Mouse (Mus musculus): ENCODE results near the gene C2cd3. TPM values are rescaled to one million over a fixed set of nuclear protein-coding genes. Genes with fewer than 3 reads are reported as not detected.

C2cd3 gene
- polyA plus RNA-seq, 1 experiment from 2014 or later = 20.5 TPM

- no peak for ATAC-seq (ENCODE audit: low FRiP score)
- no peaks in the 10 kb centered on the region for H3K36me3 ChIP-seq (replicated peaks; ENCODE audit: control insufficient read depth, insufficient read depth)
- no peak overlapping the region for H3K9ac ChIP-seq
- no peaks in the 10 kb centered on the region for H3K9me3 ChIP-seq (ENCODE audit: control insufficient read depth, low read length)
- 99% methylated on average over 9 of the region's 9 CpGs for WGBS
- no peak for DNase-seq (ENCODE audit: low spot score)
- H3K27ac ChIP-seq = no peak overlapping the region
- peaks cover 32% of the 10 kb centered on the region; the same call in 1 of the 2 replicates for H3K4me1 ChIP-seq (replicated peaks; ENCODE audit: control insufficient read depth, insufficient read depth, low read length)
- H3K27me3 ChIP-seq (ENCODE audit: control insufficient read depth, insufficient read depth, low read length) = no peaks in the 10 kb centered on the region
- H3K4me2 ChIP-seq (replicated peaks) = no peak overlapping the region
- H3K4me3 ChIP-seq (replicated peaks; ENCODE audit: low read length) = no peak overlapping the region
These were observed 124.8 kb downstream of the C2cd3 start for GRCm38 (mm10) chr7:100496791-100497190.

GRCm38 (mm10) chr7:100497402-100497801 is 125.4 kb downstream of the C2cd3 start:
- 75% methylated on average over 4 of the region's 4 CpGs for WGBS
- H3K9ac ChIP-seq = no peak overlapping the region

GRCm38 (mm10) chr7:100497982-100498381 is 125.9 kb downstream of the C2cd3 start:
- DNase-seq (ENCODE audit: low spot score) (no peak), ATAC-seq (ENCODE audit: low FRiP score) (no peak)
- H3K9ac ChIP-seq = no peak overlapping the region
- H3K27me3 ChIP-seq (ENCODE audit: control insufficient read depth, insufficient read depth, low read length) = no peaks in the 10 kb centered on the region
- H3K4me3 ChIP-seq (replicated peaks; ENCODE audit: low read length) = no peak overlapping the region
- H3K4me2 ChIP-seq (replicated peaks) = no peak overlapping the region
- H3K27ac ChIP-seq = no peak overlapping the region
- H3K9me3 ChIP-seq (ENCODE audit: control insufficient read depth, low read length) = no peaks in the 10 kb centered on the region
- WGBS = 92% methylated on average over 13 of the region's 13 CpGs
- peaks cover 26% of the 10 kb centered on the region; the same call in 1 of the 2 replicates for H3K4me1 ChIP-seq (replicated peaks; ENCODE audit: control insufficient read depth, insufficient read depth, low read length)
- no peaks in the 10 kb centered on the region for H3K36me3 ChIP-seq (replicated peaks; ENCODE audit: control insufficient read depth, insufficient read depth)

More at GRCm38 (mm10) chr7:100497402-100497801, 125.4 kb downstream of the C2cd3 start:
- H3K27ac ChIP-seq = no peak overlapping the region
- ATAC-seq (ENCODE audit: low FRiP score) (no peak), DNase-seq (ENCODE audit: low spot score) (no peak)
- H3K4me1 ChIP-seq (replicated peaks; ENCODE audit: control insufficient read depth, insufficient read depth, low read length) = peaks cover 32% of the 10 kb centered on the region; the same call in 1 of the 2 replicates
- H3K27me3 ChIP-seq (ENCODE audit: control insufficient read depth, insufficient read depth, low read length) = no peaks in the 10 kb centered on the region
- H3K36me3 ChIP-seq (replicated peaks; ENCODE audit: control insufficient read depth, insufficient read depth) = no peaks in the 10 kb centered on the region
- H3K4me3 ChIP-seq (replicated peaks; ENCODE audit: low read length) = no peak overlapping the region
- H3K4me2 ChIP-seq (replicated peaks) = no peak overlapping the region
- H3K9me3 ChIP-seq (ENCODE audit: control insufficient read depth, low read length) = no peaks in the 10 kb centered on the region

- ATAC-seq (ENCODE audit: low FRiP score) = no peak
- no peak for DNase-seq (ENCODE audit: low spot score)
- H3K4me2 ChIP-seq (replicated peaks) = no peak overlapping the region
- no peak overlapping the region for H3K4me3 ChIP-seq (replicated peaks; ENCODE audit: low read length)
- H3K4me1 ChIP-seq (replicated peaks; ENCODE audit: control insufficient read depth, insufficient read depth, low read length) = peaks cover 19% of the 10 kb centered on the region; the same call in 1 of the 2 replicates
- H3K36me3 ChIP-seq (replicated peaks; ENCODE audit: control insufficient read depth, insufficient read depth) = no peaks in the 10 kb centered on the region
- no peaks in the 10 kb centered on the region for H3K9me3 ChIP-seq (ENCODE audit: control insufficient read depth, low read length)
- no peaks in the 10 kb centered on the region for H3K27me3 ChIP-seq (ENCODE audit: control insufficient read depth, insufficient read depth, low read length)
- no peak overlapping the region for H3K9ac ChIP-seq
- no peak overlapping the region for H3K27ac ChIP-seq
These were observed 127.4 kb downstream of the C2cd3 start for GRCm38 (mm10) chr7:100499465-100499864.

- Histone ChIP-seq H3K9ac (no peak overlapping the region), H3K27ac (no peak overlapping the region), H3K36me3 (replicated peaks; ENCODE audit: control insufficient read depth, insufficient read depth) (no peaks in the 10 kb centered on the region), H3K4me3 (replicated peaks; ENCODE audit: low read length) (no peak overlapping the region), H3K27me3 (ENCODE audit: control insufficient read depth, insufficient read depth, low read length) (no peaks in the 10 kb centered on the region), H3K9me3 (ENCODE audit: control insufficient read depth, low read length) (no peaks in the 10 kb centered on the region), H3K4me2 (replicated peaks) (no peak overlapping the region), H3K4me1 (replicated peaks; ENCODE audit: control insufficient read depth, insufficient read depth, low read length) (peaks cover 10% of the 10 kb centered on the region; the same call in 1 of the 2 replicates)
- whole genome bisulfite sequencing = 65% methylated on average over 16 of the region's 16 CpGs
- DNase-seq (ENCODE audit: low spot score) (no peak), ATAC-seq (ENCODE audit: low FRiP score) (no peak)
These were observed 128.4 kb downstream of the C2cd3 start for GRCm38 (mm10) chr7:100500276-100500977.

GRCm38 (mm10) chr7:100501027-100501843 is 129.2 kb downstream of the C2cd3 start:
- no peak for ATAC-seq (ENCODE audit: low FRiP score)
- H3K36me3 ChIP-seq (replicated peaks; ENCODE audit: control insufficient read depth, insufficient read depth) = no peaks in the 10 kb centered on the region
- DNase-seq (ENCODE audit: low spot score) = no peak
- 82% methylated on average over 6 of the region's 6 CpGs for WGBS
- no peak overlapping the region for H3K4me3 ChIP-seq (replicated peaks; ENCODE audit: low read length)
- no peak overlapping the region for H3K4me2 ChIP-seq (replicated peaks)
- H3K9ac ChIP-seq = no peak overlapping the region
- H3K9me3 ChIP-seq (ENCODE audit: control insufficient read depth, low read length) = no peaks in the 10 kb centered on the region
- H3K4me1 ChIP-seq (replicated peaks; ENCODE audit: control insufficient read depth, insufficient read depth, low read length) = peaks cover 2% of the 10 kb centered on the region; the same call in 1 of the 2 replicates
- H3K27ac ChIP-seq = no peak overlapping the region
- no peaks in the 10 kb centered on the region for H3K27me3 ChIP-seq (ENCODE audit: control insufficient read depth, insufficient read depth, low read length)

GRCm38 (mm10) chr7:100501844-100502373 is 129.9 kb downstream of the C2cd3 start:
- Histone ChIP-seq H3K4me3 (replicated peaks; ENCODE audit: low read length) (no peak overlapping the region), H3K36me3 (replicated peaks; ENCODE audit: control insufficient read depth, insufficient read depth) (no peaks in the 10 kb centered on the region), H3K4me2 (replicated peaks) (no peak overlapping the region), H3K4me1 (replicated peaks; ENCODE audit: control insufficient read depth, insufficient read depth, low read length) (no peaks in the 10 kb centered on the region), H3K9me3 (ENCODE audit: control insufficient read depth, low read length) (no peaks in the 10 kb centered on the region), H3K27ac (no peak overlapping the region), H3K9ac (no peak overlapping the region), H3K27me3 (ENCODE audit: control insufficient read depth, insufficient read depth, low read length) (no peaks in the 10 kb centered on the region)
- DNase-seq (ENCODE audit: low spot score) (no peak), ATAC-seq (ENCODE audit: low FRiP score) (no peak)
- WGBS = 71% methylated on average over 2 of the region's 2 CpGs

GRCm38 (mm10) chr7:100502374-100502922 is 130.4 kb downstream of the C2cd3 start:
- H3K27ac ChIP-seq = no peak overlapping the region
- 88% methylated on average over 7 of the region's 7 CpGs for WGBS

GRCm38 (mm10) chr7:100503076-100503475 is 131.0 kb downstream of the C2cd3 start:
- no peaks in the 10 kb centered on the region for H3K27me3 ChIP-seq (ENCODE audit: control insufficient read depth, insufficient read depth, low read length)
- H3K9ac ChIP-seq = no peak overlapping the region
- no peak overlapping the region for H3K4me2 ChIP-seq (replicated peaks)
- H3K36me3 ChIP-seq (replicated peaks; ENCODE audit: control insufficient read depth, insufficient read depth) = no peaks in the 10 kb centered on the region
- H3K9me3 ChIP-seq (ENCODE audit: control insufficient read depth, low read length) = no peaks in the 10 kb centered on the region
- no peaks in the 10 kb centered on the region for H3K4me1 ChIP-seq (replicated peaks; ENCODE audit: control insufficient read depth, insufficient read depth, low read length)
- DNase-seq (ENCODE audit: low spot score) (no peak), ATAC-seq (ENCODE audit: low FRiP score) (no peak)
- H3K27ac ChIP-seq = no peak overlapping the region
- WGBS = 88% methylated on average over 5 of the region's 5 CpGs
- H3K4me3 ChIP-seq (replicated peaks; ENCODE audit: low read length) = no peak overlapping the region

More at GRCm38 (mm10) chr7:100502374-100502922, 130.4 kb downstream of the C2cd3 start:
- DNase-seq (ENCODE audit: low spot score) (no peak), ATAC-seq (ENCODE audit: low FRiP score) (no peak)
- H3K36me3 ChIP-seq (replicated peaks; ENCODE audit: control insufficient read depth, insufficient read depth) = no peaks in the 10 kb centered on the region
- no peak overlapping the region for H3K9ac ChIP-seq
- no peaks in the 10 kb centered on the region for H3K4me1 ChIP-seq (replicated peaks; ENCODE audit: control insufficient read depth, insufficient read depth, low read length)
- H3K27me3 ChIP-seq (ENCODE audit: control insufficient read depth, insufficient read depth, low read length) = no peaks in the 10 kb centered on the region
- no peaks in the 10 kb centered on the region for H3K9me3 ChIP-seq (ENCODE audit: control insufficient read depth, low read length)
- no peak overlapping the region for H3K4me3 ChIP-seq (replicated peaks; ENCODE audit: low read length)
- no peak overlapping the region for H3K4me2 ChIP-seq (replicated peaks)

Data from hindbrain, embryonic 14.5 days (tissue).